Mouse (Mus musculus) cerebellum, postnatal 10 days (tissue): Measurements from ENCODE around the gene Taok1.

Experiments used
- DNase-seq, 2 experiments: peaks; one replicate each; pipeline ENCODE4 v3.0.0; 2021; ENCODE audit warnings: mixed read lengths in 2 of 2

The Taok1 gene

GRCm38 (mm10) chr11:77507426-77507825 lies 100.2 kb downstream of the Taok1 start:
- peak; percentile 24 to 32 for DNase-seq

- DNase-seq = peak in 1 of 2 experiments; percentile 16
These were observed 100.7 kb downstream of the Taok1 start for GRCm38 (mm10) chr11:77506941-77507340.

- DNase-seq = no peak
These were observed 101.3 kb downstream of the Taok1 start for GRCm38 (mm10) chr11:77506273-77506672.

DNA sequence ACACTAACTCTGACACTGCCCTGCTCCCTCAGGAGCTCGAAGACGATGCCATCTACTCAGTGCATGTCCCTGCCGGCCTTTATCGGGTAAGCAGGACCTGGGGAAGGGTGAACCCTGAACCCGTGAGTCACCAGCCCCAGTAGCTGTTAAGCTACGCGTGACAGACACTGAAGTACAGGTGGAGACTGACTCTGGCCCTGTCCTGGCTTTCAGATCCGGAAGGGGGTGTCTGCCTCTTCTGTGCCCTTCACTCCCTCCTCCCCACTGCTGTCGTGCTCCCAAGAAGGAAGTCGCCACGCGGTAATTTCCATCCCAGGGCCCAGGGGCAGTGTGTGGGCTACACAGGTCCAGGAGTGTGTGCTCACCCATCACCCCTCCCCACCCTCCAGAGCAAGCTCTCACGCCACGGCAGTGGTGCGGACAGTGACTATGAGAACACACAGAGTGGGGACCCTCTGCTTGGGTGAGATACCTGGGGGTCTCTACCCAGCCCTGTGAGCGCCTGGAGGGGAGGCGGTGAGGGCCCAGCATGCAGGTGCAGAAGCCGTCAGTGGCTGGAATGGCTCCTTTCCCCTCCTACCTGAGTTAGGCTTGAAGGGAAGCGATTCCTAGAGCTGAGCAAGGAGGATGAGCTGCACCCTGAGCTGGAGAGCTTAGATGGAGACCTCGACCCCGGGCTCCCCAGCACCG lies 102.2 kb downstream of the Taok1 start:
- DNase-seq = no peak

- no peak for DNase-seq
These were observed 103.2 kb downstream of the Taok1 start for GRCm38 (mm10) chr11:77504377-77504776.

GRCm38 (mm10) chr11:77503511-77503910 lies 104.1 kb downstream of the Taok1 start:
- DNase-seq = peak in 1 of 2 experiments; percentile 20

DNA sequence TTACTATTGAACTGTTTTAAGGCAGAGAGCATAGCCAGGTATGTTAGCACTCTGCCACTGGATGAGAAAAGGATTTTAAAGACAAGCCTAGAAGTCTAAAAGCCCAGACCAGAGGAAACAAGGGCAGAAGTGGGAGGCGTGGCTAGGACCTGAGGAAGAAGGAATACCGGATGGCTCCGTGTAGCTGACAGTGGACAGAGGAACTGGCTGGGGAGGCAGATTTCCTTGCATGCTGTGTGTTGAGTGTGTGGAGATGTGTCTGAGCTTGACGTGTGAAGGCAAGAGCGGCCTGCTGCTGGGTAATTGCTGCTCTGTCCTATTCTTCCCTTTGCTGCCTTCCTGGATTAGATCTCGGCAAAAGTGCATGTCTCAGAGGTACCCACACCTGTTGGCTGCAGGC lies 105.1 kb downstream of the Taok1 start:
- DNase-seq = no peak

DNA sequence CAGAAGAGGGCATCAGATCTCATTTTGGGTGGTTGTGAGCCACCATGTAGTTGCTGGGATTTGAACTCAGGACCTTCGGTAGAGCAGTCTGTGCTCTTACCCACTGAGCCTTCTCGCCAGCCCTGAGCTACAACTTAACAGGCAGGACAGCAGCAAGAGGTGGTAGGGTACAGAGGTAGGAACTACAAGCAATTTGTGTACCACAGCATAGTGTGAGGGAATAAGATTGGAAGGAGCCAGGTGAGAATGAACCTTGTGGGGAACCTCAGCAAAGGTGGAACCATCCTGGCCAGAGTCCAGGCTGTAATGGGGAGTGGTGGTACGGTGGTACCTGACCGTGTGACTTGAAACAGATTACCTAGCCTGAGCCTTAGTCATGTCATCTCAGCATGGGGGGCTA lies 105.6 kb downstream of the Taok1 start:
- DNase-seq = no peak

DNA sequence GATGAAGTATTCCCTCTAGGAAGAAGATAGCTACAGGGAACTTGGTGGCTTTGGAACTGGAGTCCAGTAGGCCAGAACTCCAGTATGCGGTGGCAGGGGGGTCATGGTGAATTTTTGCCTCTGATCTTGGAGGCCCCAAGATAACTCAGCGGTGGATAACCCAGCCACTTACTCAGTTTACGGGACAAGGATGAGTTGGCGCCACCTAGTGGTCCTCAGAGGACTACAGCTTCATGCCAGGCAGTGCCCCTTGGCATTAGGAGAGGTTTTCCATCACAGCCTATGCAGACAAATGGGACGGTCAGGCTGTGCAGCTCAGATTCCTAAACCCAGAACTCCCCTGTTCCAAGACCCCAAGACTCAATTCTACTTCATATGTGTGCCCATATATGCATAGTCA lies 106.2 kb downstream of the Taok1 start:
- peak; percentile 89 to 90 for DNase-seq

DNA sequence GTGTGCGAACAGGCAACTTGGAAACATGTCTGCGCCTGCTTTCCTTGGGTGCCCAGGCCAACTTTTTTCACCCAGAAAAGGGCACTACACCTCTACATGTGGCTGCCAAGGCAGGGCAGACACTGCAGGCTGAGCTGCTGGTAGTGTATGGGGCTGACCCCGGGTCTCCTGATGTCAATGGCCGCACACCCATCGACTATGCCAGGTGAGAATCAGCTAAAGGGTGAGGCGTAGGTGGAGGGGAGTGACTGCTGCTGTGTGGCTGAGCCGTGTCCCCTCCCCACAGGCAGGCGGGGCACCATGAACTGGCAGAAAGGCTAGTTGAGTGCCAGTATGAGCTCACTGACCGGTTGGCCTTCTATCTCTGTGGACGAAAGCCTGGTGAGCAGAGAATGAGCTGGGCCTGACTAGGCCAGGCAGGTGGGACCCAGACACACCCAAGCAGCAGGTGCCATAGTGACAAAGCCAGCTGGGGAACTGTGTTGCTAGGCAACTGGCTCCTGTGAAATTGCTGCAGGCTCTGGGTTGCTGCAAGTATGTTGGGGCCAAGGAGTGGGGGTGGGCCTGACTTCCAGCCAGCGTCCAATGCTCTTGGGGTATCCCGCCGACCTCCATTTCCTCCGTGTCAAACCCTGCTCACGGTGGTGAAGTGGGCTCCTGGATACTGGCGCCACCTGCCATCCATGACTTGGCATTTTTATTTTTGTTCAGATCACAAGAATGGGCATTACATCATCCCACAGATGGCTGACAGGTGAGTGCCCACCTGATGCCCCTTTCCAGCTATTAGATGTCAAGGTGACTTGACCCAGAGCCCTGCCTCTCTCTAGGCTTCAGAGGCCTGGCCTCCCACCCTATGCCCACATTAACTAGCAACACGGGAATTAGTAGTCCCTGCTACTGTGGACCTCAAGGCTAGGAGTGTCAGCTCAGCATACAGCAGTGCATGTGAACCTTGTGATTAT lies 107.0 kb downstream of the Taok1 start:
- peak in 1 of 2 experiments; percentile 55 for DNase-seq

GRCm38 (mm10) chr11:77499354-77499753 lies 108.3 kb downstream of the Taok1 start:
- DNase-seq = peak; percentile 87 to 92

- DNase-seq = peak in 1 of 2 experiments; percentile 47
These were observed 109.1 kb downstream of the Taok1 start for GRCm38 (mm10) chr11:77498261-77499139.

DNA sequence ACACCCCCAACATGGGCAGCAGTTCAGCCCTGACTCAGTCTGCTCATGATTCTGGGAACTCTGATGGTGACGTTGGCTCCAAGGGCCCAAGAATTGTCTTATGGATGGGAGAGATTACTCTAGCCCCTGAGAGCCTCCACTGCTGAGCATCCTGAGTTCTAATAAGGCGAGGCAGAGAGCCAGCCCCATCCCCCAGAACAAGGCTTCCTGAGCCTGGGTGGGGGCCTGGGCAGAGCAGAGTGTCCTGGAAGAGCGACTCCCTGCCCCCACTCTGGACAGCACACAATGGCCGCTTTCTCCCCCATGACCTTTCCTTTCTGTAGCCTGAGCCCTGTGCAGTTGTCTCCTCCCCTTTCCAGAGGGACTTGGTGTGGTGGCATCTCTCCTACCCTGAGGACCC lies 109.8 kb downstream of the Taok1 start:
- DNase-seq = peak in 1 of 2 experiments; percentile 40

DNA sequence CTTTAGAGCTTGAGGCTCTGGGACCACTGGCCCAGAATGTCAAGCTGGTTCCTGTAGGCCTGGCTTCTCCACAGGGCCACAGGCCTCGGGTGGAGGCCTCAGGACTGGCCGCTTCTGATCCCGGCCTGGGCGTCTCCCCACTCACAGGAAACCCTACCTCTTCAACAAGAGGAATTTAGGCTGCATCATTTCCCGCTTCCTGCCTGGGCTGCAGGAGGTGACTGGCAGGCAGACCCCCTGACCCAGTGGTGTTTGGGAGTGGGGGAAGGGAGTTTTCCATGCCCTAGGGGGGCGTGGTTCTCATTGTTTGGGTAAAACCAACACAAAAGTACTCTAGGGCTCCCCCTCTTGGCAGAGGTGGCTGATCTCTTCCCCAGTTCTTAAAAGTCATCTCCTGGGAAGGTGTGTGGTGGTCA lies 110.3 kb downstream of the Taok1 start:
- DNase-seq = peak; percentile 71 to 74

DNA sequence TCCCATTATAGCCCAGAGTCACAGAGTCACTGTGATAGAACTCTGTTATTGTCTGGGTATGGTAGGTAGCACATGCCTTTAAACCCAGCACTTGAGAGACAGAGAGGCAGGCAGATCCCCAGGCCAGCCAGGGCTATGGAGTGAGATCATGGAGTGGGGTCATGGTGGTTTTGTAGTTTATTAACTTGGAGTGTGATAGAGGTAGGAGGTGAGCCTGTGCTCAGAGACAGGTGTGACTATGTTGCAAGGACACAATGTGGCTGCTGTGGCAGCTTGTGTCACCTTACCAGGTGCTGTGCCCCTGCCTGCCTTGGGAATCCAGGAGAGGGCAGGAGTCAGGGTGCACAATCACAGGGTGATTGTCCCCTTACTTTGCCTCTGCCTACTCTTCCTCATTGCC lies 112.1 kb downstream of the Taok1 start:
- DNase-seq = no peak

DNA sequence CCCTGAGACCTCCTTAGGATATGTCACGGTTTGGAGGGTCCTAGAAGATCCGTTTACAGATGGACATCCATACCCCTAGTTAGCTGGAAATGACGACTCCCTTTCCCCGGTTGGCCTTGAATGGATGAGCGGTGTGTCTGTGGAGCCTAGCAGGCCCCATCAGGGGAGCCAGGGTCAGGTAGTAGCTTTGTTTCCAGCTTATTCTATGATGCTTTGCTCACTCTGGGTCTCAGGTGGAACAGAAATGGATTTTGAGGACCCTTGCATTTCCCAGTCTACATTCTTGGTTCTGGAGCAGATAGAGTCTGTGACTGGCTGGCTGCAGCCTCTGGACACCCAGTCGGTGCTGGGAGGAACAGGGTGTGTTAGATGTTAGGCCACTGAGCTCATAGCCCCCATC lies 112.8 kb downstream of the Taok1 start:
- DNase-seq = no peak

GRCm38 (mm10) chr11:77494344-77494676 lies 113.3 kb downstream of the Taok1 start:
- DNase-seq = no peak

GRCm38 (mm10) chr11:77493512-77494343 lies 113.9 kb downstream of the Taok1 start, which contains the start of gene Git1:
Gene Git1 (plus strand): TSS chr11:77493562.
- DNase-seq = peak; percentile 71 to 76

- peak; percentile 93 to 98 for DNase-seq
These were observed 114.7 kb downstream of the Taok1 start for GRCm38 (mm10) chr11:77492911-77493332.

DNA sequence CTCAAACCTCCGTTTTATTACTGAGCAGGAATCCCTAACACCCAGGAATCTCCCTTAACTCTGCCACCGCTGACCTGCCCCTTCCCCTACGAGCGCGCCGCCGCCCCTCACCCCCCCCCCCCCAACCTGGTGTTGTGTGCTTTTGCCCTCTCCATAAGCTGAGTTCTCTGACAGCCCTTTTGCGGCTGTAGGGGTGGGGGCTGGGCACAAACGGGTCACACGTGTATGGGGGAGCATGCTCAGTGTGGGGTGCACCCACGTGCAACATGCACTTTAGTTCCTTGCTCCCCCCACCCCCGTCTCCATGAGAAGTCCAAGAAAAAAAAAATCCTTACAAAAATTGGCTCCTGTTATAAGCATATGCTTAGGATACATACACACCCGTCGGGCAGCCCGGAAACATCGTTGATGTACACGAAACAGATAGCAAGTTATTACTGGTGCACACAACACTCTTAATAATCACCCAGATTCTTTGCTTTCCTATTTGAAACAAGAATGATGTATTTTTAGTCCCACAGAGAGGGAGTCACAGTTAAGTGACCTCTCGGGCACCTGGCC lies 115.2 kb downstream of the Taok1 start:
- DNase-seq = peak; percentile 68

DNA sequence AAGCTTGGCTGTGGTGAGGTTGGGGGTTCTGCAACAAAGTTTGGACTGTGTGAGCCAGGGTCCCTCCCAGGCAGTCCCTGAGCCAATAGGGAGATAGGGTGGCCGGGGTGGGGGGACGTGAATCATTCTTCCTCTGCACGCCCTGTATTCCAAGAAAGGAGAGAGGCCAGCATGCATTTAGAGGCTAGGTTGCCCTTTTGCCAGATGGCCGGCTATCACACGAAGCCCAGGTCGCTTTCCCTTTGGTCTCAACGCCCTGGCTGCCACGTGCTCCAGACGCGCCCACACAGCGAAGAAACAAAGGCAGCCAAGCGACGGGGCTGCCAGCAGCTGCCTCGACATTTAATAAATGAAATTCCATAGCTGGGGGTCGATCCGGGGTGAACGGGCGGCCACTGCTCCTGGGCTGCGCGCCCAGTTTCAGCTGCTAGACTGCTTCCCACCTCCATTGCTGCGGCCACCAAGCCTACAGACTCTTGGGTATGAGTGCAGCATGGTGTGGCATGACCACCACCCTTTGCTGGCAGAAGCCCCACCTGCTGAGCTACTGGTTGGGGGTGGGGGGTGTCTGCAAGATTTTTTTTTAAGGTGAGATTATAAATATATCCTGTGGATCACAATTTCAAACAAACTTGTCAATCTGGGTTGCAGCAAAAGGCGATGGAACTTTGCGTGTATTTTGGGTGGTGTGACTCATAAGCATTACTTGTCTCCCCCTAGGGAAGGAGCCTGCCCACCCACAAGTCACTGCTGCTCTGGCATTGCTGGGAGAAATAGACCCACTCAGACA lies 115.9 kb downstream of the Taok1 start:
- peak; percentile 80 for DNase-seq
